Mouse (Mus musculus) stomach, postnatal 0 days (tissue): ENCODE results near the gene Ap3d1. TPM values are rescaled to one million over a fixed set of nuclear protein-coding genes. Genes with fewer than 3 reads are reported as not detected.

Experiments
- ATAC-seq: fragments of 200-750 bp; cut with Nextera tagmentation; 2 replicates; pipeline ENCODE4 v1.8.0; 2017; ENCODE audit not compliant: low FRiP score, low TSS enrichment
- DNase-seq: peaks from one replicate; pipeline ENCODE4 v3.0.0-alpha.2; 2016; ENCODE audit warnings: low spot score
- H3K27ac ChIP-seq: fragments of 300-500 bp; sonication (generic); replicated peaks from 2 replicates; pipeline ENCODE4 v1.5.1; 2014; ENCODE audit warnings: mild to moderate bottlenecking, control low read depth
- H3K27me3 ChIP-seq: fragments of 300-500 bp; sonication (generic); 2 replicates; pipeline ENCODE4 v1.6.1; 2014; ENCODE audit warnings: low read length; ENCODE audit not compliant: control insufficient read depth, insufficient read depth
- H3K36me3 ChIP-seq: fragments of 300-500 bp; sonication (generic); 2 replicates; pipeline ENCODE4 v1.6.1; 2014; ENCODE audit warnings: low read length, mixed read lengths; ENCODE audit not compliant: control insufficient read depth, insufficient read depth
- H3K4me1 ChIP-seq: fragments of 300-500 bp; sonication (generic); replicated peaks from 2 replicates; pipeline ENCODE4 v1.6.1; 2014; ENCODE audit warnings: antibody characterized with exemption; ENCODE audit not compliant: control insufficient read depth, insufficient read depth
- H3K4me2 ChIP-seq: fragments of 300-500 bp; sonication (generic); replicated peaks from 2 replicates; pipeline ENCODE4 v1.6.1; 2014; ENCODE audit warnings: low read depth, mild to moderate bottlenecking, control low read depth, moderate library complexity
- H3K4me3 ChIP-seq: fragments of 300-500 bp; sonication (generic); 2 replicates; pipeline ENCODE4 v1.5.1; 2014; ENCODE audit warnings: low read depth, low read length, control low read depth
- H3K9ac ChIP-seq: fragments of 300-500 bp; sonication (generic); 2 replicates; pipeline ENCODE4 v1.6.1; 2014; ENCODE audit warnings: mild to moderate bottlenecking, low read length, control low read depth, mixed read lengths
- H3K9me3 ChIP-seq: fragments of 300-500 bp; sonication (generic); 2 replicates; pipeline ENCODE4 v1.6.1; 2016; ENCODE audit warnings: low read length; ENCODE audit not compliant: control insufficient read depth
- CTCF ChIP-seq: IDR thresholded peaks from 2 replicates; pipeline ENCODE4 v1.5.1; 2016; ENCODE audit warnings: antibody characterized with exemption, low read depth, mild to moderate bottlenecking, moderate library complexity
- EP300 ChIP-seq: optimal IDR thresholded peaks from 2 replicates; pipeline ENCODE3; 2016; ENCODE audit warnings: antibody characterized with exemption
- WGBS: fragments of 180-500 bp; shearing (Covaris S2); extraction: QIAGEN DNeasy Blood & Tissue Kit; methylation state at CpG from one replicate; pipeline ENCODE4 v1.1.7; 2014; 5-methylcytosine and 5-hydroxymethylcytosine counted together
- polyA plus RNA-seq: library from polyadenylated mRNA; unstranded; fragments of >200 nt; fragmentation: Nextera tagmentation; extraction: Ambion mirVana; gene quantifications from 2 replicates; pipeline ENCODE4 v1.2.1, GENCODE M21; 2015

The Ap3d1 gene
- polyA plus RNA-seq, 1 experiment from 2014 or later: 38.7 TPM

DNA sequence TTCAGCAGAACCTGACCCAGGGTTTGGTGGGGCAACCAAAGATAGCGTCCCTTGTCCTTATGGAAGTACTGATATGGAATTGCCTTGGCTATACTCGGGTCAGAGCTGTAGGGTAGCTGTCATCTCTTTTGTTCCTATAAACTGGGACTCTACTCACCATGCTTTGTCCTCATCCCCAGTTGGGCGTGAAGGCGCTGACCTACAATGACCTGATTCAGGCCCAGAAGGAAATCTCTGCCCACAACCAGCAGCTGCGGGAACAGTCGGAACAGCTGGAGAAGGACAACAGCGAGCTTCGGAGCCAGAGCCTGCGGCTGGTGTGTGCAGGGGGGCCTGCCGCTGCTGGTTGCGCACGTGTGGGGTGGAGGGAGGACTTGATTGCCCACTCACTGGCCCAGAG lies 42.8 kb upstream of the Ap3d1 start:
- Histone ChIP-seq H3K4me3 (no peak overlapping the region), H3K4me1 (no peaks in the 10 kb centered on the region), H3K4me2 (no peak overlapping the region), H3K9ac (no peak overlapping the region), H3K27ac (no peak overlapping the region), H3K27me3 (no peaks in the 10 kb centered on the region), H3K36me3 (peaks cover 70% of the 10 kb centered on the region), H3K9me3 (no peaks in the 10 kb centered on the region)
- no peak for TF ChIP-seq CTCF
- TF ChIP-seq EP300: no peak
- WGBS: 86% methylated on average over 12 of the region's 12 CpGs
- DNase-seq (no peak), ATAC-seq (no peak)

DNA sequence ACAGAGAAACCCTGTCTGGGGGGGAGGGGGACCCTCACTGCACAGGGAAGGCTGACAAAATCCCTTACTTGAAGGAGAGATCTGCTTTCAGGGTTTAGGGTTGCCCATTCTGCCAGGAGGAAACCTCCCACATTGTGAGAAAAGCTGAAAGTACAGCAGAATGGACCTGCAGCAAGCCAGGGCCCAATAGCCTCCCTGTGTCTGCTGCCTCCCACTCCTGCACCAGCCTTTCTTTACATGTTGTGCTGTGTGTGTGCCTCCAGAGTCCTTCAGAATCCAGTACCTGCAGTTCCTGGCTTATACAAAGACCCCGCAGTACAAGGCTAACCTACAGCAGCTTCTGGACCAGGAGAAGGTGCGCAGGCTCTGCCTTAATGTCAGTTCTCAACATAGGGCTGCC lies 42.2 kb upstream of the Ap3d1 start:
- H3K27ac ChIP-seq: no peak overlapping the region
- 98% methylated on average over 2 of the region's 2 CpGs for WGBS
- no peak overlapping the region for H3K4me2 ChIP-seq
- TF ChIP-seq CTCF (no peak), EP300 (no peak)
- no peak for DNase-seq
- ATAC-seq: no peak
- peaks cover 69% of the 10 kb centered on the region for H3K36me3 ChIP-seq
- no peaks in the 10 kb centered on the region for H3K4me1 ChIP-seq
- no peaks in the 10 kb centered on the region for H3K9me3 ChIP-seq
- H3K4me3 ChIP-seq: no peak overlapping the region
- no peak overlapping the region for H3K9ac ChIP-seq
- no peaks in the 10 kb centered on the region for H3K27me3 ChIP-seq

DNA sequence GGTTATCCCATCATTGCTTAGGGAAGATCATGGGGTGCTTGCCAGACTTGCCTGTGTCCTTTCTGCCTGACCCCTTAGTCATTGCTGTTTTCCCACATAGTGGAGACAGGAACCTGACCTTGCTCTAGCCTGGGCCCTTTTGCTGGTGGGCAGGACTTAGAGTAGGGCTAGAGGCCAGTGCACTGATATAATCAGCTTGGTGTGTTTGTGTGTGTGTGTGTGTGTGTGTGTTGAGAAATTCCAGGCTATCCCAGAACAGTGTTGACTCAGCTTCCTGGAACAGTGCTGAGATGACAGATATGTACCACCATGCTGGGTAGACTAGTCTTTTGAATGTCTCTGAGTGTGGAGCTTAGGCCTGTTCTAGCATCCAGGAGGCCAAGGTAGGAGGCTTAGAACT lies 37.5 kb upstream of the Ap3d1 start:
- H3K9ac ChIP-seq: no peak overlapping the region
- no peak overlapping the region for H3K4me3 ChIP-seq
- no peak for TF ChIP-seq CTCF
- no peak for TF ChIP-seq EP300
- H3K27ac ChIP-seq: no peak overlapping the region
- peaks cover 50% of the 10 kb centered on the region for H3K36me3 ChIP-seq
- no peak overlapping the region for H3K4me2 ChIP-seq
- H3K27me3 ChIP-seq: no peaks in the 10 kb centered on the region
- no peak for ATAC-seq
- no peak for DNase-seq
- H3K9me3 ChIP-seq: no peaks in the 10 kb centered on the region
- H3K4me1 ChIP-seq: no peaks in the 10 kb centered on the region

DNA sequence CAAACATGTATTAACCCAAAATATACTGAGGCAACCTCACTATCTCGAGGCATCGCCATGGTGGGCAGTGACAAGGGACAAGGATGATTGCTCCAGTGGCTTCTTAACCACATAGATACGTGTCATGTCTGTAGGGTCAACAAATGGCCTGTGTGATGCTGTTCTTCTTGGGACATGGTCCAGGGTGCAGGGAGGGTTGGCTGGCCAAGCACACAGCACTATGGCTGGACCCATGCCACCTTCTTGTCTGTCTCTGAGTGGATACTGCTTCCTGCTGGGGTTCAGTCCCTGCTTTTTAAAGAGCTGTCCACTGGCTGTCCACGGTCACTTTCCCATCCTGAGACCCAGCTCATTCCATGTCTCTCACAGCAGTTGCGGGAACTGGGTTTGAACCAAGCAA lies 35.1 kb upstream of the Ap3d1 start:
- no peak overlapping the region for H3K4me2 ChIP-seq
- DNase-seq (no peak), ATAC-seq (no peak)

DNA sequence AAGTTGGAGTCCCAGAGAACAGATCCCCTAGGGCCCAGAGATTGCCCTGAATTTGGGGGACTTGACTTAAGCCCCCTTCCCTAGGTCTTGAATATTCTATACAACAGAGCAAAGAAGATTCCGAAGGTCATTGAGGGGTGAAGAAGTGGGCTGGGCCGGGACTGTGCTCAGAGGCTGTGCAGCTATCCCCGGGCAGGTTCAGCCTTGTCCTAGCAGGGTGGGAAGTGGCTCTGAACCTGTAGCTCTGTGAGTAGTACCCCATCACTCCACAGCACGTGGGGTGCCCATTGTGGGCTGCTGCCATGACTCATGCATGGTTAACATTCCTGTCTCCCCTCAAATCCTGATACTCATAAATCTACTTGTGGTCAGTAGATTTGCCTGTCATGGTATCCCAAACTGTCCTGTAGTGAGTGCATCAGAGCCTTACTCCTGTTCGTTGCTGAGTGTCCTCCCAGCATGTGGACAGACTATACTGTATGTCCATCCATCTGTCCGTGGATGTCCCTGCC lies 34.4 kb upstream of the Ap3d1 start:
- Histone ChIP-seq H3K9me3 (no peaks in the 10 kb centered on the region), H3K4me3 (no peak overlapping the region), H3K4me1 (peaks cover 3% of the 10 kb centered on the region; the same call in 1 of the 2 replicates), H3K36me3 (peaks cover 44% of the 10 kb centered on the region), H3K9ac (peak overlapping the region; percentile 23; the same call in 1 of the 2 replicates), H3K4me2 (no peak overlapping the region), H3K27me3 (no peaks in the 10 kb centered on the region), H3K27ac (0 out of 2 replicates have a peak overlapping the region, but pooled peaks have one; percentile 18)
- TF ChIP-seq EP300 (no peak), CTCF (no peak)
- ATAC-seq (no peak), DNase-seq (no peak)
- 63% methylated on average over 6 of the region's 6 CpGs for WGBS

More for the DNA sequence above, 35.1 kb upstream of the Ap3d1 start:
- TF ChIP-seq CTCF (no peak), EP300 (no peak)
- H3K27me3 ChIP-seq: no peaks in the 10 kb centered on the region
- H3K36me3 ChIP-seq: peaks cover 46% of the 10 kb centered on the region
- WGBS: 91% methylated on average over 5 of the region's 5 CpGs
- H3K9me3 ChIP-seq: no peaks in the 10 kb centered on the region
- H3K9ac ChIP-seq: no peak overlapping the region
- H3K4me3 ChIP-seq: no peak overlapping the region
- H3K4me1 ChIP-seq: peaks cover 3% of the 10 kb centered on the region; the same call in 1 of the 2 replicates
- H3K27ac ChIP-seq: no peak overlapping the region

DNA sequence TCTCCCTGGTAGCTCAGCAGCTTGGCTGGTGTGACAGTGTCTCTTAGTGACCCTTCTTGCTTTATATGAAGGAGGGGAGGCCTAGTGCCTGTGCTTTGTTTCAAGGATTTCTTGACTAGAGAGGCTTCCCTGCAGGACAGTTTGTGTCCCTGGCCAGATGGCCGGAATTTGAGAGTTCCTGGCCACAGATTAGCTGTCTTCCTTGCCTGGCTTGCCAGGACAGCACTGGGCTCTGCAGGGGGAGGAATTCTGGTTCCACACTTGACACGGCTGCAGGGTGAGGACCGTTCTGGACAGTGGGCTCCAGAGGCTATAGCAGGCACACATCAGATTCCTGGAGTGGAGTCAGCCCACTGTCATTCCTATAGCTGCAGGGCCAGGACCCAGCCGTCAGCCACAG lies 33.7 kb upstream of the Ap3d1 start:
- ATAC-seq: no peak
- no peak for DNase-seq
- H3K27me3 ChIP-seq: no peaks in the 10 kb centered on the region
- H3K4me2 ChIP-seq: no peak overlapping the region
- H3K9me3 ChIP-seq: no peaks in the 10 kb centered on the region
- no peak overlapping the region for H3K4me3 ChIP-seq
- H3K27ac ChIP-seq: 0 out of 2 replicates have a peak overlapping the region, but pooled peaks have one; percentile 18
- H3K4me1 ChIP-seq: peaks cover 3% of the 10 kb centered on the region; the same call in 1 of the 2 replicates
- WGBS: 74% methylated on average over 4 of the region's 4 CpGs
- peak overlapping the region; percentile 23; the same call in 1 of the 2 replicates for H3K9ac ChIP-seq
- no peak for TF ChIP-seq EP300
- no peak for TF ChIP-seq CTCF
- peaks cover 40% of the 10 kb centered on the region for H3K36me3 ChIP-seq
